Mouse (Mus musculus) neural tube, embryonic 14.5 days (tissue): Measurements from ENCODE around the gene Arfgef3. TPM values are rescaled to one million over a fixed set of nuclear protein-coding genes. Genes with fewer than 3 reads are reported as not detected.

Experiments used
- ATAC-seq: fragments of 200-750 bp; cut with Nextera tagmentation; 2 replicates; pipeline ENCODE4 v1.8.0; 2017; ENCODE audit warnings: low read depth, mild to moderate bottlenecking, moderate TSS enrichment, moderate library complexity
- H3K27ac ChIP-seq: fragments of 300-500 bp; sonication (generic); 2 replicates; pipeline ENCODE4 v1.5.1; 2014; ENCODE audit warnings: low read depth, mild to moderate bottlenecking, control low read depth, low read length, moderate library complexity, mixed read lengths
- H3K27me3 ChIP-seq: fragments of 300-500 bp; sonication (generic); 2 replicates; pipeline ENCODE4 v1.6.1; 2014; ENCODE audit warnings: low read length; ENCODE audit not compliant: control insufficient read depth, insufficient read depth
- H3K36me3 ChIP-seq: fragments of 300-500 bp; sonication (generic); 2 replicates; pipeline ENCODE4 v1.6.1; 2014; ENCODE audit warnings: low read length, mixed read lengths; ENCODE audit not compliant: control insufficient read depth, insufficient read depth
- H3K4me1 ChIP-seq: fragments of 300-500 bp; sonication (generic); 2 replicates; pipeline ENCODE4 v1.6.1; 2014; ENCODE audit warnings: low read length; ENCODE audit not compliant: control insufficient read depth, insufficient read depth
- H3K4me2 ChIP-seq: fragments of 300-500 bp; sonication (generic); 2 replicates; pipeline ENCODE4 v1.6.1; 2014; ENCODE audit warnings: mild to moderate bottlenecking, low read depth, low read length, control low read depth
- H3K4me3 ChIP-seq: fragments of 300-500 bp; sonication (generic); 2 replicates; pipeline ENCODE4 v1.5.1; 2014; ENCODE audit warnings: low read depth, low read length, control low read depth, mixed read lengths
- H3K9ac ChIP-seq: fragments of 300-500 bp; sonication (generic); replicated peaks from 2 replicates; pipeline ENCODE4 v1.6.1; 2014; ENCODE audit warnings: low read depth, mild to moderate bottlenecking, control low read depth, low read length, mixed read lengths
- H3K9me3 ChIP-seq: fragments of 300-500 bp; sonication (generic); 2 replicates; pipeline ENCODE4 v1.6.1; 2016; ENCODE audit warnings: low read length; ENCODE audit not compliant: control insufficient read depth
- WGBS: fragments of 180-500 bp; shearing (Covaris S2); extraction: QIAGEN DNeasy Blood & Tissue Kit; methylation state at CpG from one replicate; pipeline ENCODE4 v1.1.7; 2014; 5-methylcytosine and 5-hydroxymethylcytosine counted together
- polyA plus RNA-seq: library from polyadenylated mRNA; unstranded; fragments of >200 nt; fragmentation: Nextera tagmentation; extraction: Ambion mirVana; gene quantifications from 2 replicates; pipeline ENCODE4 v1.2.1, GENCODE M21; 2014

Arfgef3 gene
- polyA plus RNA-seq, 1 experiment from 2014 or later = 12.5 TPM

DNA sequence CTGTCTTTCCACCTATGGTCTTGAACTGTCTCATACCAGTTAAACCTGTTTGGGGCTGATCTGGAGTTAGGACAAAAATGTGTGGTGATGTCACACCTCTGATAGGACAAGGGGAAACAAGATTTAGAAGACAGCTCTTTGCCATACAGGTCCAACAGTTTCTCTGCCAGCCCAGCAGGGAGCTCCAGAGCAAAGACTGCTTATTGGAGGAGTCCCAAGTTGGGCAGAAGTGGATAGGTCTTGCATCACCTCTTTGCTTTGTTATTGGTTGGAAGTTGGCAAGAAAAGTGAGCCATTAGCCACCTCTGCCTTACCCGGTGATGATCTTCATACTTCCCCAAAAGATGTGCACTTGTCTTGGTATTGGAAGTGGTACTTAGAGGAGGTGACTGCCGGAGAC lies 206.9 kb downstream of the Arfgef3 start:
- no peak overlapping the region for H3K27ac ChIP-seq
- H3K4me1 ChIP-seq = no peaks in the 10 kb centered on the region
- H3K36me3 ChIP-seq = peaks cover under 1% of the 10 kb centered on the region
- no peaks in the 10 kb centered on the region for H3K27me3 ChIP-seq
- ATAC-seq = no peak
- no peak overlapping the region for H3K4me3 ChIP-seq
- H3K9me3 ChIP-seq = no peaks in the 10 kb centered on the region
- WGBS = 97% methylated on average over 2 of the region's 2 CpGs
- H3K4me2 ChIP-seq = no peak overlapping the region
- no peak overlapping the region for H3K9ac ChIP-seq

DNA sequence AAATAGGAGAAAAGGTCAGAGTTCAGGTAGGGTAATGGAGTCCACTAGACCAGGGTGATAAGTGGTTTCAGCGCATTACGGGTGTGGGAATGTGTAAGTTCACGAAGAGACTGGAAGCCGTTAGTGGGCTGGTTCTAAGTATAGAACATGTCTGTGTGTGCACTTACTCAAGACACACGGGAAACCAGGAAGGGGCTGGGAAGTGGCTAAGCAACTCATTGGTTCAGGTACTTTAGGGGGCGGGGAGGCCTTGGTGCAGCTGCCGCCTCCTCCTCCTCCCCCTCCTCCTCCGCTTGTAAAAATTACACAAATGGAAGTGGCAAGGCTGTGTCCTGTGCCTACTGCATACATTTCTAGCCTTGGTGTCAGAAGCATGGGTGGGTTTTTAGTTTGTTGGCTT lies 211.5 kb downstream of the Arfgef3 start:
- Histone ChIP-seq H3K4me1 (no peaks in the 10 kb centered on the region), H3K9me3 (no peaks in the 10 kb centered on the region), H3K36me3 (peaks cover 11% of the 10 kb centered on the region), H3K9ac (no peak overlapping the region), H3K27ac (no peak overlapping the region), H3K27me3 (no peaks in the 10 kb centered on the region), H3K4me2 (no peak overlapping the region), H3K4me3 (no peak overlapping the region)
- ATAC-seq = no peak
- 63% methylated on average over 8 of the region's 8 CpGs for WGBS

Other genes starting within 250 kb of the Arfgef3 start
- 15.0 and 17.3 TPM in 2 replicates for gene Hebp2, start 197.9 kb downstream of the Arfgef3 start, polyA plus RNA-seq
- 0.22 and 0.44 TPM in 2 replicates for gene Gm4922, start 42.8 kb upstream of the Arfgef3 start, polyA plus RNA-seq
- 6.8 and 8.7 TPM in 2 replicates for gene Perp, start 101.1 kb upstream of the Arfgef3 start, polyA plus RNA-seq